Mouse (Mus musculus) fibroblast of lung, adult 2 months (primary cell): ENCODE measurements around the gene Tmem185b.

ENCODE experiments used
- DNase-seq: peaks from one replicate; pipeline ENCODE4 v3.0.0-alpha.2; 2011; ENCODE audit warnings: low read depth

Gene Tmem185b

GRCm38 (mm10) chr1:119525689-119526591, at the start of gene Tmem185b:
Gene Tmem185b, plus strand, starts transcription at chr1:119526160.
- peak; percentile 53 for DNase-seq

DNA sequence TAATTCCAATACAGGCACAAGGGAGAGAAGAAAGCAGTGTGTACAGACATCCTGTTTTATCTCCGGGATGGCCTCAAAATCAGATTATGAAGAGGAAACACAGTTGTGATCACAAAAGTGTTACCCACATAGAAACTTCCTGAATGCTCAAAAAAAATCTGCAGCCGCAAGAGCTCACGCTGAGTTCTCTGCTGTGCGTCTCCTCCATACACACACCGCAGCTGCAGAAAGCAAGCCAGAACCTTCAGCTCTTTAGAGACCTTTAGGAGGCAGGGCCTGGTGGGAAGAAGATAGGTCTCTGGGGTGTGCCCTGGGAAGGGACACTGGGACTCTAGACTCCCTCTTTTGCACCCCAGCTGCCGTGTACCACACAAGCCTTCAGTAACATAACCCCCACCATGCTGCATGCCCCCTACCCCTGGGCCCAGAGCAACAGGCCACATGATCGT, 49.0 kb upstream of the Tmem185b start:
- DNase-seq: no peak

DNA sequence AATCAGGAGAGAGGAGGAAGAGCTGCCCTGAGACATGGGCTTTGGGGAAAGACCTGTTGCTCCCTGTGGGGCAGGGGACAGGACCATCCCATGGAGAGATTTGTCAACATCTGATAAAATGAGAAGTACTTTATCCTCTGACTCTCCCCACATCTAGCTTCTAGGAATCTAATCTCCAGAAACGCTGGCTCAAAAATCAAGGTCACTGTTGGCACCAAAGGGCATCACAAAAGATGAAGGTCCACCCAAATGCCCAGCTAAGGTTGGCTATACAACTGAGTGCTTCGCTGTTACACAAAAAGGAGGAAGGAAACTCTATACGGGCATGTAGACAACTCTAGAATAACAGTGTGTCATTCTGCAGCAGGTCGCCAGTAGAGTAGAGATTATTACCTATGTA, 46.3 kb upstream of the Tmem185b start:
- no peak for DNase-seq

GRCm38 (mm10) chr1:119480678-119481077, 45.3 kb upstream of the Tmem185b start:
- DNase-seq: no peak

DNA sequence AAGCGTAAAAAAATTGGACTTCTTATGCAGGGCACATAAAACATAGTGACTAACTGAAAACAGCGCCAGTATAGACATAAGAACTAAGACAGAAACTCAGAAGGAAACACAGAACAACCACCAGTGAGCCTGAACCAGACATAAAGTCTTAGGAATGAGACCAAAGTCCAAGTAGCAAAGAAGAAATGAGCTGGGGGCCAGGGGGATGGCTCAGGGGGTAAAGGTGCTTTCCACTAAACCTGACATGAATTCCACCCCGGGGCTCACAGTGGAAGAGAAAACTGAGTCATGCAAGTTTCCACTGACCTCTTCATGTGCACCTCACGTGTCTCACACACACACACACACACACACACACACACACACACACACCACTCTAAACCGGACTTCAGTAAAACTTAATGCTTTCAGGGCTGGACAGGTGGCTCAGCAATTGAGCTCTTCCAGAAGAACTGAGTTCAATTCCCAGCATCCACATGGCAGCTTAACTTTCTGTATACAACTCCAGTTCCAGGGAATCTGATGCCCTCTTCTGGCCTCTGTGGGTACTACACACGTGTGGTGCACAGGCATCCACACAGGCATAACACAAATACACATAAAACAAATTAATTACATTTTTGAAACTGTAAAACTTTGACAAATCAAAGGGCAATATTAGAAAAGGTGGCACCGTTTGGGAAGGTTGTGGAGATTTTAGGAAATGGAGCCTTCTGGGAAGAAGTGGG, 44.6 kb upstream of the Tmem185b start:
- DNase-seq: no peak

DNA sequence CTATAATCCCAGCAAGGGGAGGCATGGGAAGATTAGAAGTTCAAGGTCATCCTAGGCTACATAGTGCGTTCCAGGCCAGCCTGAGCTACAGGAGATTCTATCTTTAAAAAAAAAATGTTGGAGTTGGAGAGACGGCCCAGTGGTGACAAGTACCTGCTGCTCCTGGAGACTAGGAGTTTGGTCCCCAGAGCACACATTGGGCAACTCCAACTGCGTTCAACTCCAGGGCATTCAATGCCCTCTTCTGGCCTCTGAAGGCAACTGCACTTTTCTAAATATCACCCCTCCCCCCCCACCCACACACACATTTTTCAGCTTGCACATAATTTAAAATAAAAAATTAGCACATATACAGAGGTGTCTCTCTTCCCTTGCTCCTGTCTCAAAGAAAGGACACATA, 43.1 kb upstream of the Tmem185b start:
- DNase-seq: no peak

DNA sequence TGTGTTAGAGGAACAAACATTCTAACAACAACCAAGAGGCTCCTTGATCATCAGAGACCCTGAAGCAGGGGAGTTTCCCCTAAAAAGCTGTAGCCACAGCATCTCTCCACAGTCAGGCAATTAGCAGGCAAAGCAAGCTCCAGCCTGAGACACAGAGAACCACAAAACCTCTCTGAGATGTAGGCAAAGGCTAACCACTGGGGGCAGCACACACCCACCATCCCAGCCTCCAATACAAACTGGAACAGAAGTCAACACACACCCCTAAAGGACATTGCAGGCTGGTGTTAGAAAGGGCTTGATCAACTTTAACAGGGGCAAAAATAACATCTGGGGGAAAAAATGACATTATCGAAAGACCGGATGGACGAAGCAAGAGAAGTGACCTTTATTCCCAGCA, 41.5 kb upstream of the Tmem185b start:
- no peak for DNase-seq

GRCm38 (mm10) chr1:119485825-119486224, 40.1 kb upstream of the Tmem185b start:
- DNase-seq: no peak

GRCm38 (mm10) chr1:119487917-119488590, 37.9 kb upstream of the Tmem185b start:
- no peak for DNase-seq

DNA sequence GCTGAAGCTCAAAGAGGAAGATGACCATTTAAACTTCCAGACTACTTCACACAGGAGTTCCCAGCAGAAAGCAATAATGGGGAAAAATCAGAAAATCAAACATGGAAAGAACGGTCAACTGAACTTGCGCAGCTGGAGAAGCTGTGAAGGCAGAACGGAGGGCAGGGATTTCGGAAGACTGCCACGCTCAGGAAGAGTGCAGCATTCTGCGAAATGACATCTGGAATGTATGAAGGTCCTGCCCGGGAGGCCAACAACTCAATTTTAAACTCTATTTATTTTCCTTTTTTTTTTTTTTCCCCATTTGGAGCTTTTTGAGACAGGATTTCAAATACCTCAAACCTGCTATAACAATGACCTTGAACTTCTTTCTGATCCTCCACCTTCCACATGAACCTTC, 35.2 kb upstream of the Tmem185b start:
- no peak for DNase-seq

- no peak for DNase-seq
Observed at GRCm38 (mm10) chr1:119492097-119492496, 33.9 kb upstream of the Tmem185b start.

DNA sequence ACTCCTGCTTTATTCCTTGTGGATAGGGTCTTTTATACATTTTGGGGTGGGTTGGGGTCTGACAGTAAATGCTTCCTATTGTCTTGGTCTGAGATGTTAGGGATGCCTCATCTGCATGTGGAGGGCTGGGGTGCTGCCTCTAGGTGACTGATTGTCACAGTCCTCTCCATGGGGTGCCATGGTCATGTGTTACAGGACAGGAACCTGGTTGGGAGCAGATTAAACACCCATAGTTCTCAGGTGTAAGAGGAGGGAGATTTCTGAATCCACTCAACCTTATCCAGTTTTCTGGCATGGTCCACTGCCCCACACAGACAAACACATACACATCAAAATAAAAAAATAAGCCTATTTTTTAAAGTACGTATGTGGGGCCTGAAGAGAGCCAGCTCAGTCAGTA, 33.5 kb upstream of the Tmem185b start:
- DNase-seq: no peak

- no peak for DNase-seq
Observed at GRCm38 (mm10) chr1:119494024-119494711, 31.8 kb upstream of the Tmem185b start.

- DNase-seq: no peak
Observed at GRCm38 (mm10) chr1:119494712-119495395, 31.1 kb upstream of the Tmem185b start.

DNA sequence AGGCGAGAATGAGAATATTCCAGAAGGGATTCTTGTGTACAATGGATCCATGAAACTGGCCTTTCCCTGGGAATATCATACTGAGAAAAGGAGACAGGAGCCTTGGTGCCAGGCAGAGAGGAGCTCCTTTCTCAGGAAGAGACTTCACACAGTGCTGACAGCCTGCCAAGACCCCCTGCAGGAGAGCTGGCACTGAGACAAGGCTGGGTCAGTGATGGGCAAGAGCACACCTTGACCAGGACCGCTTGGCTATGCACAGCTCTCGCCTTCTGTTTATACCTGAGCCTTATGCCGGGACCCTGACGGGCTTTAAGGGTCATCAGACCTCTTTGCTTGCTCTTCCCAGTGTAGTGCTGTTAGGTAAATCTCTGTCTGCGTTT, 30.6 kb upstream of the Tmem185b start:
- DNase-seq: no peak

GRCm38 (mm10) chr1:119497346-119498004, 28.5 kb upstream of the Tmem185b start:
- DNase-seq: no peak

- no peak for DNase-seq
Observed at GRCm38 (mm10) chr1:119498536-119499231, 27.3 kb upstream of the Tmem185b start.

- DNase-seq: no peak
Observed at GRCm38 (mm10) chr1:119499456-119499855, 26.5 kb upstream of the Tmem185b start.

- no peak for DNase-seq
Observed at GRCm38 (mm10) chr1:119501881-119502280, 24.1 kb upstream of the Tmem185b start.

DNA sequence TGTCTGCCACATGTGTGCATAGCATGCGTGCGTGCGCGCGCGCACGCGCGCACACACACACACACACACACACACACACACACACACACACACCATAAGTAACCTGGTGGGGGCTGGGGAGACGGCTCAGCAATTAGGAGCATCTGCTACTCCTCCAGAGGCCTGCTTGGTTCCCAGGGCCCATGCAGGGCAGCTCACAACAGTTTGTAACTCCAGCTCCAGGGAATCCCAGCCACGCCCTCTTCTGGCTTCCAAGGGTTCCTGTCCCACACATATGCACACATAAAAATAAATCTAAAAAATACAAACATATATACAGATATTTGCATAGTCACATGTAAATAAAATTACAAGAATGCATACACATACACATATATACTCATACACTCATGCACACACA, 23.2 kb upstream of the Tmem185b start:
- no peak for DNase-seq
